Mouse (Mus musculus) forebrain, embryonic 11.5 days (tissue): ENCODE data around the gene Sh3pxd2a. TPM values are rescaled to one million over a fixed set of nuclear protein-coding genes. Genes with fewer than 3 reads are reported as not detected.

Experiments used
- ATAC-seq: fragments of 200-750 bp; cut with Nextera tagmentation; replicated peaks from 2 replicates; pipeline ENCODE4 v1.8.0; 2017; ENCODE audit warnings: moderate TSS enrichment; ENCODE audit not compliant: low FRiP score
- DNase-seq: peaks from one replicate; pipeline ENCODE4 v3.0.0-alpha.2; 2017; ENCODE audit warnings: low spot score
- H3K27ac ChIP-seq: fragments of 300-500 bp; sonication (generic); 2 replicates; pipeline ENCODE4 v1.5.1; 2014; ENCODE audit warnings: low read depth, low read length
- H3K27me3 ChIP-seq: fragments of 300-500 bp; sonication (generic); 2 replicates; pipeline ENCODE4 v1.6.1; 2014; ENCODE audit warnings: mild to moderate bottlenecking, low read length, mixed read lengths; ENCODE audit not compliant: control insufficient read depth, insufficient read depth
- H3K36me3 ChIP-seq: fragments of 300-500 bp; sonication (generic); 2 replicates; pipeline ENCODE4 v1.6.1; 2014; ENCODE audit warnings: mild to moderate bottlenecking, low read length, moderate library complexity, mixed read lengths; ENCODE audit not compliant: control insufficient read depth, insufficient read depth
- H3K4me1 ChIP-seq: fragments of 300-500 bp; sonication (generic); replicated peaks from 2 replicates; pipeline ENCODE4 v1.6.1; 2014; ENCODE audit warnings: low read length, mixed read lengths; ENCODE audit not compliant: control insufficient read depth, insufficient read depth
- H3K4me2 ChIP-seq: fragments of 300-500 bp; sonication (generic); 2 replicates; pipeline ENCODE4 v1.6.1; 2014; ENCODE audit warnings: low read depth, mild to moderate bottlenecking, low read length, moderate library complexity, mixed read lengths; ENCODE audit not compliant: severe bottlenecking
- H3K4me3 ChIP-seq: fragments of 300-500 bp; sonication (generic); 2 replicates; pipeline ENCODE4 v1.5.1; 2014; ENCODE audit warnings: low read depth, low read length
- H3K9ac ChIP-seq: fragments of 300-500 bp; sonication (generic); 2 replicates; pipeline ENCODE4 v1.6.1; 2014; ENCODE audit warnings: low read length
- H3K9me3 ChIP-seq: fragments of 300-500 bp; sonication (generic); 2 replicates; pipeline ENCODE4 v1.6.1; 2016; ENCODE audit warnings: low read length, mixed read lengths; ENCODE audit not compliant: control insufficient read depth
- WGBS: fragments of 180-500 bp; shearing (Covaris S2); extraction: QIAGEN DNeasy Blood & Tissue Kit; methylation state at CpG from one replicate; pipeline ENCODE4 v1.1.7; 2014; 5-methylcytosine and 5-hydroxymethylcytosine counted together
- microRNA-seq: library from miRNA; unstranded; fragments of <30 nt; microRNA quantifications from one replicate; pipeline ENCODE4, GENCODE M21; 2016; ENCODE audit not compliant: insufficient number of aligned reads
- polyA plus RNA-seq: library from polyadenylated mRNA; unstranded; fragments of >200 nt; fragmentation: Nextera tagmentation; extraction: Ambion mirVana; gene quantifications from 2 replicates; pipeline ENCODE4 v1.2.1, GENCODE M21; 2014

The Sh3pxd2a gene
- polyA plus RNA-seq, 1 experiment from 2014 or later: 5.2 TPM

- no peaks in the 10 kb centered on the region for H3K36me3 ChIP-seq
- H3K9me3 ChIP-seq: no peaks in the 10 kb centered on the region
- 87% methylated on average over 4 of the region's 4 CpGs for WGBS
- no peak overlapping the region for H3K27ac ChIP-seq
- no peak overlapping the region for H3K9ac ChIP-seq
- H3K4me3 ChIP-seq: no peak overlapping the region
- no peak overlapping the region for H3K4me2 ChIP-seq
- ATAC-seq (no peak), DNase-seq (no peak)
- no peaks in the 10 kb centered on the region for H3K27me3 ChIP-seq
- no peaks in the 10 kb centered on the region for H3K4me1 ChIP-seq
Observed at GRCm38 (mm10) chr19:47219622-47220021, 244.6 kb downstream of the Sh3pxd2a start.

- no peaks in the 10 kb centered on the region for H3K36me3 ChIP-seq
- DNase-seq (no peak), ATAC-seq (no peak)
- H3K27me3 ChIP-seq: no peaks in the 10 kb centered on the region
- H3K9ac ChIP-seq: no peak overlapping the region
- no peaks in the 10 kb centered on the region for H3K4me1 ChIP-seq
- no peak overlapping the region for H3K4me2 ChIP-seq
- no peak overlapping the region for H3K4me3 ChIP-seq
- no peaks in the 10 kb centered on the region for H3K9me3 ChIP-seq
- no peak overlapping the region for H3K27ac ChIP-seq
- 93% methylated on average over 5 of the region's 5 CpGs for WGBS
Observed at GRCm38 (mm10) chr19:47216766-47217165, 247.4 kb downstream of the Sh3pxd2a start.

GRCm38 (mm10) chr19:47213470-47213869, 250.7 kb downstream of the Sh3pxd2a start:
- H3K27me3 ChIP-seq: no peaks in the 10 kb centered on the region
- DNase-seq: no peak
- H3K36me3 ChIP-seq: no peaks in the 10 kb centered on the region
- ATAC-seq: no peak
- H3K9me3 ChIP-seq: no peaks in the 10 kb centered on the region
- H3K4me3 ChIP-seq: no peak overlapping the region
- H3K9ac ChIP-seq: no peak overlapping the region
- 84% methylated on average over 1 of the region's 1 CpGs for WGBS
- H3K27ac ChIP-seq: no peak overlapping the region
- no peak overlapping the region for H3K4me2 ChIP-seq
- H3K4me1 ChIP-seq: no peaks in the 10 kb centered on the region

GRCm38 (mm10) chr19:47212401-47212800, 251.8 kb downstream of the Sh3pxd2a start:
- no peak overlapping the region for H3K9ac ChIP-seq
- no peaks in the 10 kb centered on the region for H3K36me3 ChIP-seq
- no peaks in the 10 kb centered on the region for H3K4me1 ChIP-seq
- no peak overlapping the region for H3K4me2 ChIP-seq
- WGBS: 85% methylated on average over 7 of the region's 7 CpGs
- DNase-seq (no peak), ATAC-seq (no peak)
- H3K4me3 ChIP-seq: no peak overlapping the region
- no peaks in the 10 kb centered on the region for H3K27me3 ChIP-seq
- no peaks in the 10 kb centered on the region for H3K9me3 ChIP-seq
- no peak overlapping the region for H3K27ac ChIP-seq

- 81% methylated on average over 10 of the region's 10 CpGs for WGBS
- H3K4me1 ChIP-seq: no peaks in the 10 kb centered on the region
- H3K9me3 ChIP-seq: no peaks in the 10 kb centered on the region
- no peaks in the 10 kb centered on the region for H3K36me3 ChIP-seq
- no peak for ATAC-seq
- no peaks in the 10 kb centered on the region for H3K27me3 ChIP-seq
- no peak overlapping the region for H3K4me2 ChIP-seq
- H3K27ac ChIP-seq: no peak overlapping the region
- no peak overlapping the region for H3K9ac ChIP-seq
- no peak overlapping the region for H3K4me3 ChIP-seq
- no peak for DNase-seq
Observed at GRCm38 (mm10) chr19:47211609-47212312, 252.4 kb downstream of the Sh3pxd2a start.

GRCm38 (mm10) chr19:47210432-47210831, 253.8 kb downstream of the Sh3pxd2a start:
- Histone ChIP-seq H3K9me3 (no peaks in the 10 kb centered on the region), H3K9ac (no peak overlapping the region), H3K4me2 (no peak overlapping the region), H3K36me3 (no peaks in the 10 kb centered on the region), H3K27me3 (no peaks in the 10 kb centered on the region), H3K27ac (no peak overlapping the region), H3K4me1 (no peaks in the 10 kb centered on the region), H3K4me3 (no peak overlapping the region)
- ATAC-seq: no peak
- DNase-seq: no peak
- 94% methylated on average over 4 of the region's 4 CpGs for WGBS

Small RNA genes lying within 50 kb of the gene (microRNA-seq; reads per million reads assigned to microRNA genes)
- gene Mir6995: not detected

Other genes starting within 250 kb of the Sh3pxd2a start
- 54.0 and 54.9 TPM in 2 replicates for gene Stn1, start 73.1 kb upstream of the Sh3pxd2a start, polyA plus RNA-seq
- gene Slk, start 115.3 kb upstream of the Sh3pxd2a start, polyA plus RNA-seq: 13.8 and 14.1 TPM in 2 replicates
- gene Col17a1, start 227.7 kb upstream of the Sh3pxd2a start, polyA plus RNA-seq: 0.61 and 1.1 TPM in 2 replicates